Mouse (Mus musculus) neutrophil, adult 5-6 weeks (primary cell): ENCODE measurements around the gene Olfr706. TPM values are rescaled to one million over a fixed set of nuclear protein-coding genes. Genes with fewer than 3 reads are reported as not detected.
"Not testable (repeated sequence)": the region's sequence is repeated elsewhere in the genome, so short reads cannot be mapped to it uniquely, and the experiment has no call there.

Experiments
- ATAC-seq: fragments of 151-379, 151-347 bp; 2 replicates; pipeline ENCODE4 v1.8.0; 2017; ENCODE audit warnings: mild to moderate bottlenecking, moderate TSS enrichment; ENCODE audit not compliant: insufficient number of reproducible peaks, poor library complexity, low FRiP score, severe bottlenecking; ENCODE audit errors: extremely low read depth
- total RNA-seq: library from RNA; stranded (forward); fragments of 200-1000 nt; gene quantifications from 2 replicates; pipeline ENCODE4 v1.2.3, GENCODE M21; 2017

The Olfr706 gene
- not detected in 2 replicates for total RNA-seq

- no peak for ATAC-seq
Observed at GRCm38 (mm10) chr7:106888062-106888461, at the start of gene Olfr706. Gene Olfr706 (minus strand): TSS chr7:106888162.

GRCm38 (mm10) chr7:106932119-106932518, 44.2 kb upstream of the Olfr706 start, which contains the start of gene Olfr709-ps1:
Gene Olfr709-ps1 (minus strand): TSS chr7:106932219.
- no peak for ATAC-seq

- not testable (repeated sequence) for ATAC-seq
Observed at GRCm38 (mm10) chr7:106920961-106921360, 33.0 kb upstream of the Olfr706 start.

GRCm38 (mm10) chr7:106907676-106908075, 19.7 kb upstream of the Olfr706 start, which contains the start of gene Olfr1532-ps1:
Gene Olfr1532-ps1 (plus strand): TSS chr7:106908001.
- no peak for ATAC-seq

GRCm38 (mm10) chr7:106901141-106901540, 13.2 kb upstream of the Olfr706 start, which contains the start of gene Olfr707:
Gene Olfr707 (minus strand): TSS chr7:106901241.
- not testable (repeated sequence) for ATAC-seq

GRCm38 (mm10) chr7:106876791-106877190, 11.2 kb downstream of the Olfr706 start, which contains the start of gene Olfr705:
Gene Olfr705 (minus strand): TSS chr7:106876891.
- ATAC-seq, result no peak

- no peak for ATAC-seq
Observed at GRCm38 (mm10) chr7:106862885-106863284, 25.1 kb downstream of the Olfr706 start, which contains the start of gene Olfr704. Gene Olfr704 (plus strand): TSS chr7:106863185.

GRCm38 (mm10) chr7:106843060-106843459, 44.9 kb downstream of the Olfr706 start, which contains the start of gene Olfr703:
Gene Olfr703 (plus strand): TSS chr7:106843360.
- ATAC-seq, result no peak

GRCm38 (mm10) chr7:106833793-106834192, 54.2 kb downstream of the Olfr706 start, which contains the start of gene Olfr702:
Gene Olfr702 (minus strand): TSS chr7:106833893.
- ATAC-seq, result no peak

Other genes starting within 250 kb of the Olfr706 start
- not detected in 2 replicates for gene Olfr693, start 207.6 kb downstream of the Olfr706 start, total RNA-seq
- gene Olfr694, start 196.3 kb downstream of the Olfr706 start, total RNA-seq, result 0.12 TPM in 1 of 2 replicates, not detected in the other
- not detected in 2 replicates for gene Olfr695, start 171.8 kb downstream of the Olfr706 start, total RNA-seq
- gene Olfr697, start 145.7 kb downstream of the Olfr706 start, total RNA-seq, result not detected in 2 replicates
- not detected in 2 replicates for gene Olfr698, start 132.8 kb downstream of the Olfr706 start, total RNA-seq
- gene Olfr699, start 95.0 kb downstream of the Olfr706 start, total RNA-seq, result 0.12 TPM in 1 of 2 replicates, not detected in the other
- gene Olfr700, start 79.3 kb downstream of the Olfr706 start, total RNA-seq, result not detected in 2 replicates
- not detected in 2 replicates for gene Olfr701, start 74.0 kb downstream of the Olfr706 start, total RNA-seq
- not detected in 2 replicates for gene Olfr702, start 54.3 kb downstream of the Olfr706 start, total RNA-seq
- gene Olfr703, start 44.8 kb downstream of the Olfr706 start, total RNA-seq, result not detected in 2 replicates
- not detected in 2 replicates for gene Olfr704, start 25.0 kb downstream of the Olfr706 start, total RNA-seq
- gene Olfr705, start 11.3 kb downstream of the Olfr706 start, total RNA-seq, result not detected in 2 replicates
- not detected in 2 replicates for gene Olfr707, start 13.1 kb upstream of the Olfr706 start, total RNA-seq
- not detected in 2 replicates for gene Olfr1532-ps1, start 19.8 kb upstream of the Olfr706 start, total RNA-seq
- not detected in 2 replicates for gene Olfr709-ps1, start 44.1 kb upstream of the Olfr706 start, total RNA-seq
- gene Olfr710, start 60.1 kb upstream of the Olfr706 start, total RNA-seq, result not detected in 2 replicates
- under 0.01 and 0.12 TPM in 2 replicates for gene Olfr6, start 75.8 kb upstream of the Olfr706 start, total RNA-seq
- gene Olfr711, start 87.3 kb upstream of the Olfr706 start, total RNA-seq, result 0.23 TPM in 1 of 2 replicates, not detected in the other
- gene Olfr2, start 117.9 kb upstream of the Olfr706 start, total RNA-seq, result not detected in 2 replicates
- gene Olfr713, start 143.0 kb upstream of the Olfr706 start, total RNA-seq, result 0.23 TPM in 1 of 2 replicates, not detected in the other
- gene Olfr714, start 182.8 kb upstream of the Olfr706 start, total RNA-seq, result 0.12 TPM in 1 of 2 replicates, not detected in the other
- not detected in 2 replicates for gene Olfr17, start 205.1 kb upstream of the Olfr706 start, total RNA-seq
- not detected in 2 replicates for gene Olfr715b, start 222.2 kb upstream of the Olfr706 start, total RNA-seq
- gene Olfr715, start 242.9 kb upstream of the Olfr706 start, total RNA-seq, result not detected in 2 replicates